Mouse (Mus musculus) gonadal fat pad, adult 2 months (tissue): ENCODE measurements around the gene Tenm2. TPM values are rescaled to one million over a fixed set of nuclear protein-coding genes. Genes with fewer than 3 reads are reported as not detected.

Experiments used
- DNase-seq: peaks from one replicate; pipeline ENCODE4 v3.0.0-alpha.2; 2012; ENCODE audit warnings: low read depth
- polyA plus RNA-seq: library from polyadenylated mRNA; depleted of rRNA; stranded (reverse); fragments of >200 nt; gene quantifications from 2 replicates; pipeline ENCODE4 v1.2.3, GENCODE M21; 2012

The Tenm2 gene
- polyA plus RNA-seq, 1 experiment: 1.7 TPM

DNA sequence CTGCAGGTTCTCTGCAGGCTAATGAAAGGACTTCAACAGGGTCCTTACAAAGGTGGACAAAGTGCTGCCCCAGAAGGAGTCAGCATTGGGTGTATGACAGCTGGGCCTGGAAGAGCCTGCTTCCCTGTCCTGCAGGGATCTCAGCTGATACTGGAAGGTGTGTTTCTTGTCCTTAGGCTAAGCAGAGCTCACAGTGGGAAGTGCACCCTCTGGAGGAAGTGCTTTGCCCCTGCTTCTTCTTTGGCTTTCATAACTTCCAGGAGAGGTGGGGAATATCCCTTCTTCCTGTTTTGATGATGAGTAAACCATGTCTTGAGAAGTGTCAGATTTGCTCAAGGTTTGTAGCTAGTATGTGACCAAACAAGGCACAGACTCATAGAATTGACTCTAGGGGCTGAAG, 1240.5 kb downstream of the Tenm2 start:
- DNase-seq: no peak

DNA sequence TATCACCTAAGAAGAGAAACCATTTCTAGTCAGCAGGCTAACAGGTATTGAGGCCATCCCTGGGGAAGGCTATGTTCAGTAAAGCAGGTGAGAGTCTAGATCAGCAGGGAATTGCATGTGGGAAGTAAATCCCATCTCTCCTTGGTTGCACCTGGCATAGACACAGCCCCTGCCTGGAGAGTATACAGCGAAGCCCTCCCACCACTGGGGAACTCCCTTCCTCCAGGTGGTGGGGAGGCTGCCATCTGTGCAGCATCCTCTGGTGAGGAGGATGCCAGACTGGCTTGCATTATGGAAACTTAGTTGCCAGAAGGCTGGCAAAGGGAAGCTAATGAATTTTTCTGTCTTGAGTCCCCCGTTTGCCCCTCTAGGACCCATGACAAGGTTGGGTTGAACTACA, 1243.9 kb downstream of the Tenm2 start:
- no peak for DNase-seq

- DNase-seq: no peak
Observed at GRCm38 (mm10) chr11:35989967-35990366, 1245.8 kb downstream of the Tenm2 start.

GRCm38 (mm10) chr11:35985841-35986393, 1249.8 kb downstream of the Tenm2 start:
- no peak for DNase-seq

GRCm38 (mm10) chr11:35982734-35983133, 1253.0 kb downstream of the Tenm2 start:
- no peak for DNase-seq

- no peak for DNase-seq
Observed at GRCm38 (mm10) chr11:35980411-35980917, 1255.3 kb downstream of the Tenm2 start, which contains the start of gene Wwc1. Gene Wwc1 (minus strand): TSS chr11:35980527.

GRCm38 (mm10) chr11:35979733-35980410, 1255.9 kb downstream of the Tenm2 start:
- no peak for DNase-seq

GRCm38 (mm10) chr11:35979266-35979732, 1256.5 kb downstream of the Tenm2 start:
- no peak for DNase-seq

DNA sequence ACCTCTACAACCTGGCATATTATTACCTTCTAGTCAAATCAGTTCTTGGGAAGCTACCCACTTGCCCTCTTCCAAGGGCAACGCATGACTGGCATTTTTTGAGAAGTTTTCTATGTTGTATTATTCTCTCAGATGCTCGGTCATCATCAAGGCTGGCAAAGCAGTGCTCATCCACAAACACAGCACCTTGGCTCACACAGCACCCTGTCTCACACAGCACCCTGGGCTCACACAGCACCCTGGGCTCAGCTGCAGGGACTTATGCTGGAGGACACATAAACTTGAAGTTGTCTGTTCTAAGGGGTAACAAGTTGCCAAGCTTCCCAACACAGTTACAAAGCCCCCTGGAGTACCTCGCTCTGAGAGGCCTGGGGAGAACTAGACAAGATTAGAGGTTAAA, 1258.0 kb downstream of the Tenm2 start:
- DNase-seq: no peak

DNA sequence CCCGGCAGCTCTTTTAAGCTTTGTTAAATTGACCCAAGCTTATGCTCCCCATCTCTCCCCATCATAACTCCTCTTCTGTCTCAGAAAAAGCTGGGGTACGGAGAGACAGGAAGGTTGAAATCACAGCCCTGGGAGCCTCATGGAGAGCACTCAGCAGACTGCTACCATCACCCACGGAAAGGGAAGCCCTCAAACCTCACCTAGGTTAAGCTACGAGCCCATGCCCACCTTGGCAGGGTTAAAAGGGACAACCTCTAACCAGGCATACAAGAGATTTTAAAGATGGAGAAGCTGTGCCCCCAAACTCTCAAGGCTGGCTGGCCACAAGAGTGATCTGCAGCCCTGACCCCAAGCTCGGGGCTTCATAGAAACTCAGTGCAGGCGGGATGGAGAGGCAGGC, 1258.7 kb downstream of the Tenm2 start:
- no peak for DNase-seq

GRCm38 (mm10) chr11:35976482-35976881, 1259.3 kb downstream of the Tenm2 start:
- no peak for DNase-seq

- DNase-seq: no peak
Observed at GRCm38 (mm10) chr11:35974632-35975450, 1260.9 kb downstream of the Tenm2 start.

GRCm38 (mm10) chr11:35973135-35973534, 1262.6 kb downstream of the Tenm2 start:
- no peak for DNase-seq

- no peak for DNase-seq
Observed at GRCm38 (mm10) chr11:35972270-35972931, 1263.4 kb downstream of the Tenm2 start.

GRCm38 (mm10) chr11:35970806-35971705, 1264.7 kb downstream of the Tenm2 start:
- DNase-seq: no peak

- no peak for DNase-seq
Observed at GRCm38 (mm10) chr11:35968291-35968690, 1267.5 kb downstream of the Tenm2 start.

- DNase-seq: no peak
Observed at GRCm38 (mm10) chr11:35963981-35964549, 1271.7 kb downstream of the Tenm2 start.

DNA sequence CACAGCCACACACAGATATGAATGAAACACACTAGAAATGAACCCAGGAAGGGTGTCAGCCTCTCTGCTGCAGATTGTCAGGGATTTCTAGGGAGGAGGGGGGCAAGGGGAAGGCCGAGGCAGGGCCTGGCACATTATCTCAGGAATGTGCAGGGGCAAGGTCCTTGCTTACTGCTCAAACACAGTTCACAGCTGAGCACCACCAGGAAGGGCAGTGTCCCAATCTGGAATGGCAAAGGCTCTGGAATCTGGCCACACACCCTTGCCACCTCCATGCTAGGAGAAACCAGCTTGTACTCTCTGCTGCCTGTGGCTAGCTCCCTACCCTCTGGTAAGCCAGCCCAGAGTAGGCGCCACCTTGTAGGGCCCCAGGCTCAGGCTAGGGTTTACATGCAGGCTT, 1272.2 kb downstream of the Tenm2 start:
- DNase-seq: no peak

GRCm38 (mm10) chr11:35962431-35962830, 1273.3 kb downstream of the Tenm2 start:
- DNase-seq: no peak

DNA sequence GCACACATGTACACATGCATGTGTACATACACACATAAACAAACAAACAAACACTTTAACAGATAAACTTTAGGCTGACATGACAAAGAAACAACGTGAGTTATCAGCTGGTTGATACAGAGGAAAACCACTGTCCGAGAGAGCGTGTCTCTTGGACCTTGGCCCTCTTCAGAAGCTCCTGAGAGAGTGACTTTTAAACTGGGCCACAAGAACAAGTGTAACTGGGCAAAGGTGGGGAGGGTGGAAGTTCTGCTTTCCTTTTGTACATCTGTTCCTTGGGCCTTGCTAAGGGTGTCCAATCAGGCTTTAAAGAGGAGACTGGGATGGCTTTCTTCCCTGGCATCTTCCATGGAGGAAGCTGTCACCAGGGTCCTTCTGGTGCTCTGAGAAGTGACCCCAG, 1276.5 kb downstream of the Tenm2 start:
- DNase-seq: no peak
